Mouse (Mus musculus) heart, adult 2 months (tissue): ENCODE measurements around the gene Ttc23.

Experiments used
- CTCF ChIP-seq: fragments of 200-600 bp; IDR thresholded peaks from 2 replicates; pipeline ENCODE4 v1.8.1; 2022; ENCODE audit warnings: antibody characterized with exemption, mild to moderate bottlenecking, moderate library complexity
- EP300 ChIP-seq: fragments of 200-500 bp; IDR thresholded peaks from 2 replicates; pipeline ENCODE4 v1.6.1; 2011; ENCODE audit warnings: low read depth, low read length, control low read depth; ENCODE audit not compliant: insufficient read depth
- POLR2A ChIP-seq: fragments of 200-500 bp; IDR thresholded peaks from 2 replicates; pipeline ENCODE4 v1.6.1; 2011; ENCODE audit warnings: mild to moderate bottlenecking, low read depth, low read length, control low read depth; ENCODE audit not compliant: insufficient read depth

DNA sequence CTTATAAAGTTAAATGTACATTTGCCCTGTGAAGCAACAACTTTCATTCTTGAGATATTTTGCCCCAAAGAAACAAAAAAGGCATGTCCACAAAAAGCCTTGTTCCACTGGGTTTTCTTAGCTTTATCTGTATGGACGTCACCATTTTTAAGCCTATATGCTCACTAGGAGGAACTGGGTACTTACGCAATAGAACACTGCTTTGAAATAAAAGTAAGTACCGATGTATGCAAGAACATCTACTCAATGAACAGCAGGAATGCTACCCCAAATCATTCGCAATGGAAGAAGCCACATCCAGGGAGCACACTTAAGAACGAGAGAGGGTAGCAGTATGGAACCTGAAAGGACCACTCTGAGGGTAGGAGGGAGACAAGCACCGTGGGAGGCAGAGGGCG, 32.7 kb upstream of the Ttc23 start:
- TF ChIP-seq CTCF (no peak), EP300 (no peak), POLR2A (no peak)
